Mouse (Mus musculus): ENCODE results near the gene Sh3gl1.

- no peak for TF ChIP-seq CTCF (IDR thresholded peaks at IDR 0.05; ENCODE audit: low read depth)
- no peak for TF ChIP-seq EP300 (optimal IDR thresholded peaks at IDR 0.05)
Observed at GRCm38 (mm10) chr17:56032831-56033230, 3.6 kb downstream of the Sh3gl1 start.

Measured in stomach, postnatal 0 days (tissue).